Mouse (Mus musculus) lung, postnatal 10 days (tissue): Measurements from ENCODE around the gene S100a3.

Experiments
- DNase-seq: peaks from one replicate; pipeline ENCODE4 v3.0.0; 2021

S100a3 gene

DNA sequence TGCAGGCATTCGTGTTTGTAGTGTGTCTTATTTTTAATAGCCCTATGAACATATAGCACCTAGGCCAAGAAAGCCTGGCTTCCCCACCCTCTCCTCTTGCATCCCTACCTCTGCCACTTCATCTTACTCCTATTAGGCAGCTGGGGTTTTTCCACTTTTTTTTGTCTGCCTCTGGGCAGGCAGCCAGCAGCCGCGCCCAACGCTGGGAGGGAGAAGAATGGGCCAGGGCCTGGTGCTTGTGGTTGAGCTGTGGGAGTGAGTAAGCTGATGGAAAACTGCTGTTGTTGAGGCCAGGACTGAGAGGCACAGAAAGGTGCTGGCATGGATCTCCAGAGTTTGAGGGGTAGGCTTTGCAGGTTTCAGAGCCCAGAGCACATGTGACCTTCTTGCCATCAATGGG lies 44.0 kb downstream of the S100a3 start:
- peak; percentile 91 for DNase-seq

- DNase-seq: no peak
Measured at GRCm38 (mm10) chr3:90605049-90605448, 44.7 kb downstream of the S100a3 start.

DNA sequence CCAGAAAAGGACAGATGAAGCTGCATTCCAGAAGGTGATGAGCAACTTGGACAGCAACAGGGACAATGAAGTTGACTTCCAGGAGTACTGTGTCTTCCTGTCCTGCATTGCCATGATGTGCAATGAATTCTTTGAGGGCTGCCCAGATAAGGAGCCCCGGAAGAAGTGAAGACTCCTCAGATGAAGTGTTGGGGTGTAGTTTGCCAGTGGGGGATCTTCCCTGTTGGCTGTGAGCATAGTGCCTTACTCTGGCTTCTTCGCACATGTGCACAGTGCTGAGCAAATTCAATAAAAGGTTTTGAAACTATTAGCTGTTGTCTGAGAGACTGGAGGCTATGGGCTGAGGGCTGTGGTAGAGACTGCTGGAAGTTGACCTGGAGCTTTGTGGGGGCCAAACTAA lies 45.4 kb downstream of the S100a3 start:
- DNase-seq: no peak

DNA sequence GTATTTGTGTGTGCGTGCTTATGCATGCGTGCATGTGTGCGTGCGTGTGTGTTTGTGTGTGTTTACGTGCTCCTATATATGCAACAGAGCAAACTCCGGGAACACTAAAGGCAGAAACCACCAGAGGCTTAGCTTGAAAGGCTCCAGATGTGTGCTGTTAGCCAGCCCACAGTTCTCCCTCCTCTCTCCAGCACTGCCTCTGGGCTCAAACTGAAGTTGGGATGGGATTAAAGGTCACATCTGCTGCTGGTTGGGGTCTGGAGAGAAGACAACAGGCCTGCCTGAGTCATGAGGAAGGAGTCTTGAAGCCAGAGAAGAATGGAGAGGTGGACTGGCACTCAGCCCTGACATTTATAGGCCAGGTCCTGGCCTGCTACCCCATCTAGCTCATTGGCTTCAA lies 45.8 kb downstream of the S100a3 start:
- no peak for DNase-seq

DNA sequence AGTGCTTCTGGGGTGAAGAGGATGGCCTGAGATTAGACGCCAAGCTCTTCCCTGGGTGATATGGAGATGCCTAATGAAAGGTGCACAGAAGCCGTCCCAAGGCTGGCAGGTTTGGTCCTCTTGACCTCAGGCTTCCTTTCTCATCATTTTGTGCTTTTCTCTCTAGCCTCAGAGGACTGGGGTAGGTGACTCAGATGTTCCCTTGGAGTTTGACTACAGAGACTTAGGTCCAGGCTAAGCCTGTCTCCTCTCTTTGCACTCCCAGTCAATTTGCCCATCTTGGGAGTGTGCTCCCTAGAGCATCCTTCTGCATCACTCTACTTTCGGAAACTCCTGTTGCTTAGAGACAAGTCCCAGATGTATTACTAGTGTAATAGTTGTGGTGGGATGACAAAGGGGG lies 47.0 kb downstream of the S100a3 start:
- DNase-seq: no peak

DNA sequence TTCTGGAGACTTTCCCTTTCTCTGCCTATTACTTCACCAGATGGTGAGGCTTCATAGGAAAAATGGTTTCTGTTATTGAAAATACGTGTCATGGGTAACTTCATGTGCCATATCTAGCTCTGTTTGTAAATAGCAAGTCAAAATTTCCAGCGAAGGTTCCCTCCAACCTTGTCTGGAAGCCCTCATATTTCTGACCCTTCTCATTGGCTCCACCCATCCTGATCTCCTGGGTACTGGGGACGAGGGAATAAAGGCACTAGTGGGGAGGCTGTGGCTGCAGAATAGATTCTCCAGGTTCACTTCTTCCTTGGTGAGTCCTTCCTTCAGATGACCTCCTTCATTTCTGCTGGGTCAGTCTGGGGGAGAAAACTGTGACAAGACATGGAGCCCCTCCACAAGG lies 47.8 kb downstream of the S100a3 start, which contains the start of gene S100a5:
Gene S100a5 (plus strand): TSS at position 301 of the 400 bp plus-strand sequence.
- no peak for DNase-seq

DNA sequence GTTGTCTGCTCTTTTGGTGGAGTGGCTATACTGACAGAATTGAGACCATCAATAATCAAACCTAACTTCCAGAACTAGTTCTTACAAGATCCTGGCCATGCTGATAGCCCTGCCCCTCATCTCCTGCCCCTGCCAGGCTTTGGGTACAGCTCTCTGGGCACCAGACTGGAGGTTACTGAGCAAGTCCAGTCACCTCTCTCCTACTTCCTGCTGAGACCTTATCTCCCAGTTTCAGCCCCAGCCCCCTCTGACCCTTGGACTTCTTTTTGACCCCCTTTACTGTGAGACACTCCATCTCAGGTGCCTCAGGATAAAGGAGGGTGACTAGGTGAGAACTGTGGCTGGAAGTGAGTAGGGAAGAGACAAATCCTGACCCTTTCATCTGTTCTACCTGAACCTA lies 48.7 kb downstream of the S100a3 start:
- DNase-seq: no peak

DNA sequence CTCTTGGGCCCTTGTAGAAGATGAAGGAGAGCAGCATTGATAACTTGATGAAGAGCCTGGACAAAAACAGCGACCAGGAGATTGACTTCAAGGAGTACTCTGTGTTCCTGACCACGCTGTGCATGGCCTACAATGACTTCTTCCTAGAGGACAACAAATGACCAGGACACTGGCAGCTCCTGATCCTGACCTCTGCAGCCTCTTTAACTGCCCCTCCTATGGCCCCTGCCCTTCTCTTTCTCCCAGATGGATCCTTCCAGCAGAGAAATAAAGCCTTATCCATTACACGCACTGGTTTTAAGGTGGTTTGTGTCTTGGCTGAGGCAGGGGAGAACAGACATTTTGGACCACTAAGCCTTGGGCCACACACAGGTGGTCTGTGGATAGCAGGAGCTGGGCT lies 51.1 kb downstream of the S100a3 start:
- DNase-seq: no peak

- DNase-seq: no peak
Measured at GRCm38 (mm10) chr3:90612061-90612460, 51.7 kb downstream of the S100a3 start.

DNA sequence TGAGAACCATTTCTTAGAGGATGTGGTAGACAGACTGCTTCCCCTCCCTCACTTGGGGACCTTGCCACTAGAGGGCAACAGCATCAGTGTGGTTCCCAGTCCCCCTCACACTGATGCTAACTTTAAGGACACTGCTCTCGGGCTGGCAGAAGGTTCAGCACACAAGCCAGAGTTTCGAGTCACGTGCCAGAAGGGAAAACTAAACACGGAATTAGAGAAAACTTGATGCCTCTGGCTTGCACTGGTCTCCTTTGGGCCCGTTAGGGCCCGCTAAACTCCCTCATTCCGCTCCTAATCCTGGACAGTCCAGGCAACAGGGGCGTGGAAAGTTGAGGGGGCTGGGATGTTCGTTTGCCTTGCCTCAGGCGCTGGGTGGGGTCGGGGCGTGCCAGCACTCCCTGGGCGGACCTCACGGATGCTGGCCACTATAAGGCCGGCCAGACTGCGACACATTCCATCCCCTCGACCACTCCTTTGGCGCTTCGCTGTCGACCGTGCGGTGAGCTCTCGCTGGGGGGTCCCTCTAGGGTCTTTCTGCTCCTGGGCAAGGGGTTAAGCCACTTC lies 52.4 kb downstream of the S100a3 start, which contains the start of gene S100a6:
Gene S100a6 (plus strand): TSS at position 155 of the 564 bp plus-strand sequence.
- peak; percentile 84 for DNase-seq

GRCm38 (mm10) chr3:90613461-90614147 lies 53.2 kb downstream of the S100a3 start:
- DNase-seq: no peak

GRCm38 (mm10) chr3:90614148-90614530 lies 53.8 kb downstream of the S100a3 start:
- no peak for DNase-seq

DNA sequence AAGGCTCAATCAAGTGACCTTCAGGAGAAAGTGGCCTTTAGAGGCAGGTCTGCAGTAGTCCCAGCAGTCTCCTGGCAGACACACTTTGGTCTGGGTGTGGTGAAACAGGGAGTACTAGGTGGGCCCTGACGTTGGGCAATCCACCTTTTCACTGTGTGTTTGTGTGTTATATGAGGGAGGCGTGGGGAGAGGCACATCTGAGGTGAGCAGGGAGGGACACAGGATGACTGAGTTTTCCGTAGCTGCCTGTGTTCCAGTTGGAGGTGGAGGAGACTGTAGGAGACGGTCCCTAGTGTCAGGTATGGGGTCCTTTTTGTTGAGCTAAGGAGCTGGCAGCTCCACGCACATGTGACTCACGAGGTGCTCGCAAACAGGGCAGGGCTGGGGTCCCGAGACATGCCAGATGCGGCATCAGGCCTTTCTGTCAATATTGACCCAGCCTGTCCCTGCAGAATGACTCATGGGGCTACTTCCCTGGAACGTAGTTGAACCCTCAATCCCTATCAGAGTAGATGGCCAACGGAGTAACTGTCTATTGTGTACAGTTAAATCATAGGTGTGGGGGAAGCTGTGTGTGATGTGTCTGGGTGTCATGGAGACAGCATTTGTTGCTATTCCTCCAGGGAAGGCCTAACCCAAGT lies 54.4 kb downstream of the S100a3 start:
- no peak for DNase-seq

GRCm38 (mm10) chr3:90615415-90615814 lies 55.0 kb downstream of the S100a3 start:
- peak; percentile 91 for DNase-seq

- DNase-seq: no peak
Measured at GRCm38 (mm10) chr3:90615911-90616310, 55.5 kb downstream of the S100a3 start.

DNA sequence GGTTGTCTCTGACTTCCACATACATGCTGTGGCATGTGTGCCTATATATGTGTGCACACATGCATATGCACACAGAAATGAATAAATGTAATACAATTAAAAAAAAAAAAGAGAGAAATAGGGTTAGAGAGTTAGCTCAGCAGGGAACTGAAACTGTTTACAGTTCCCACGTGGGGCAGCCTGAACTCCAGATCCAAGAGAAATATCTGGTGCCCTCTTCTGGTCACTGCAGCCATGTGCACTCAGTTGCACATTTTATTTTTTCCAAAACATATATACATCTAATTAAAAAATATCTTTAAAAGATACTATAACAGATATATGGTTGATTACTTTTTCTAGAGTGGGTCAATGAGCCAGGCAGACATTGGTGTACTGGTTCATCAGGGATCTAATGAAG lies 57.2 kb downstream of the S100a3 start:
- DNase-seq: no peak

GRCm38 (mm10) chr3:90621552-90621951 lies 61.2 kb downstream of the S100a3 start:
- no peak for DNase-seq

DNA sequence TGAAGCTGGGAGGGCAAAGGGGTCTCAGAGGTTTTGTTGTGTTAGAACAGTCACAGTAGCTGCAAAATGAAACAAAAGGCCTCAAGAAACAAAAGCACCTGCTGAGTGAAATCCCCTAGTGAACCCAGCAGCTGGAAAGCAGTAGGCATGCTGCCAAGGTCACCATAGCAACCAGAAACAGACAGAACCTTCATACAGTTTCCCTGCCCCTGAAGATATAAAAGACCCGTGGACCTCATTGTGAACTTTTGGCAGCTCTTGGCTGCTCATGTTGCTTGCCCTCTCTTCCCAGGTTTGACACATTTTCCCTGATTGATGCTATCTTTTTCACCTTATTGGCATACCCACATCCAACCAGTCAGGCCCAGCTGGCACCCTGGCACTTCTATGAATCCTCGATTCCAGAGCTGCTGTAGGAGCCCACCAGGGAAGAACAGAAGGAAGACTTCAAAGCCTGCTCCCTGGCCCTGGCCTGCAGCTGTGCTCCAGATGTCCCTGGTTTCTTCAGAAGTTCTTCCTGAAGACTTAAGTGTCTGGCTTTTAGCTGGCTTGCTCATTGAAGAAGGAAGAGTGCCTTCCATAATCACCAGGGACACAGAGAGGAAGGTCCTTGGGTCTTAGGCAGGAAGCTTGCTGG lies 63.2 kb downstream of the S100a3 start:
- DNase-seq: peak; percentile 77

DNA sequence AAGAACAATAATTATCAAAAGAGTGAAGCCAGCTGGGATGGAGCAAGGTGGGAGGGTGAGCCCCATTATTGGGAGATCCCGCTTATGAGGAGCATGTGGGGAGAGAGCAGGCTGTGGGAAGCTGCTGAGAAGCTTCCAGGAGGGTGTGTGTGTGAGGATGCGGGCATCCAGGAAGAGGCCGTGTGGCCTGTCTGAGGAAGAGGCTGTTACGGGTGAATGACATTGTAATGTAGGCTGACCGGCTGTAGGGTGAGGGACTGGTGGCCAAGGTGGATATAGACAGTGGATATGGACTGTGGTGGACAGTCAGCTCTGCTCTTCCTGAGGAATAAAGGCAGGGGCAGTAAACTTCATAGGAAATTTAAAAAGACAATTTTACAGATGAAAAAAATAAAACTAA lies 65.1 kb downstream of the S100a3 start:
- no peak for DNase-seq

DNA sequence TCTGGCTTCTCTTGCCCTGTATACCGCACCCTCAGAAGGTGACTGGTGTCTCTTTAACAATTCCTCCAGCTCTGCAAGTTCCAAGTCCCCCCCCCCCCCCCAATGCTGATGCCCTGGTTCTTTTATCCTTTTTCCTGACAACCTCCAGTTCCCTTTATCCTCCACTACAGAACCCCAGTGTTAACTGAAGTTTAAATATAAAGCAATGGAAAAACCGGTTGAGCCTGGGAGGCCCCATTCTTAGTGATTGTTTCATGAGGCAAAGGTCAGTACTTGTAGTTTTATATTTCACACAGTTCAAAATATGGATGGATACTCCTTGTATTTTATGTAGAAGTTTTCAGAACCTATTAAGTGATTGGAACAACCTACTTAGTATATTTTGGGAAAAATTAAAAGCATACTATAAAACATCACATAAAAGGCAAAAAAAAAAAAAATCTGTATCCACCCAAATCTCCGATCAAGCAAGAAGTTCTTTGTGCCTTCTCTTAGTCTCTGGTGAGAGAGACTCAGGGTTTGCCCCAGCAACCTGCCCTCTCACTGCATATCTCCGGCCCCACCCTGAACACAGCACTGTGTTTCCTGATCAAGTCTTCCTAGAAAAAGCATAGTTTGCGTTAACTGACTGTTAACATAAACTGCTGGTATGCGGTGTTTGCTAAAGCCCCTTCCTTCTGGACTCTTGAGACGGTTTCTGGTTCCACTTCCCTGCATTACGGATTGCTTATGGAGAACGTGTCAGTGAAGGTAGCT lies 66.1 kb downstream of the S100a3 start:
- DNase-seq: no peak

DNA sequence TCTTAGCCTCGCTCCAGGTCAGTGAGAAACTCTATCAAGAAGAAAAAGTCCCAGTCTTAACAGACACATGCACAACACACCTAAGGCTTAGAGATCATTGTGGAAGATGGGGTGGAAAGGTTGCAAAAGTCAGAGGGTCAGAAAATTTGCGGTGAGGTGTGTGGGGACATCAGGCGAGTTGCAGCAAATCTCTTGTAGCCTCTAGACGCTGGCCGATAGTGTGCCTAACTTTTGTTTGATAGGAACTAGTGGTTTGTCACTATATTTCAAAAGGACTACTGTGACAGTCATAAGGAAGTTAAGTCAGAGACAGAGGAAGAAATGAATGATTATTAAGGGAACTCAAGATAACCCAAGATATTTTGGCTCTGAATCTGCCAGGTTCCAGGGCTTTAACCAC lies 67.0 kb downstream of the S100a3 start:
- DNase-seq: no peak

- peak; percentile 40 for DNase-seq
Measured at GRCm38 (mm10) chr3:90627807-90628206, 67.4 kb downstream of the S100a3 start.

DNA sequence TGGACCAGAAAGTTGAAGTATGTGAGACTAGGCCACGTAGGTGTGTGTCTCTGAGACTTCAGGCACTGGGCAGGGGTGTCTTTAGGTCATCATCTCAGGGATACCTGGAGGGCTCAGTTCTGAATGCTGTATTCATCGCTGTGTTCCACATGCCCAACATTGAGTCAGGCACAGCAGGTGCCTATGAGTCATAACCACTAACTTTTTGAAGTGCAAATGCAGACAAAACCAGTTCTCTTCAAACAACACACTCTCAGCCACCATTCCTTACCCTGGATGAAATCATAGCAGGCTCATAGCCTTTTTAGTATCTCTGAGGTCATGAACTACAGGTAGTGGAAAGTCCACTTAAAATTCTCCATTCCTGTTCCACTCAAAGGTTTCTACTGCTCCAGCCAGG lies 68.9 kb downstream of the S100a3 start:
- no peak for DNase-seq
